Mouse (Mus musculus) limb, embryonic 14.5 days (tissue): ENCODE measurements around the gene Slx4. TPM values are rescaled to one million over a fixed set of nuclear protein-coding genes. Genes with fewer than 3 reads are reported as not detected.

Source experiments
- ATAC-seq: fragments of 200-750 bp; cut with Nextera tagmentation; 2 replicates; pipeline ENCODE4 v1.8.0; 2017; ENCODE audit warnings: low read depth, moderate number of reproducible peaks, moderate TSS enrichment; ENCODE audit not compliant: low FRiP score
- DNase-seq: peaks from one replicate; pipeline ENCODE4 v3.0.0-alpha.2; 2015; ENCODE audit warnings: low spot score
- H3K27ac ChIP-seq: fragments of 300-500 bp; sonication (generic); replicated peaks from 2 replicates; pipeline ENCODE4 v1.5.1; 2014; ENCODE audit warnings: low read depth, mild to moderate bottlenecking, low read length, moderate library complexity, mixed read lengths
- H3K27me3 ChIP-seq: fragments of 300-500 bp; sonication (generic); 2 replicates; pipeline ENCODE4 v1.6.1; 2014; ENCODE audit warnings: low read length, mixed read lengths; ENCODE audit not compliant: control insufficient read depth, insufficient read depth
- H3K36me3 ChIP-seq: fragments of 300-500 bp; sonication (generic); 2 replicates; pipeline ENCODE4 v1.6.1; 2014; ENCODE audit warnings: mild to moderate bottlenecking, low read length, moderate library complexity, mixed read lengths; ENCODE audit not compliant: control insufficient read depth, insufficient read depth
- H3K4me1 ChIP-seq: fragments of 300-500 bp; sonication (generic); 2 replicates; pipeline ENCODE4 v1.6.1; 2014; ENCODE audit warnings: antibody characterized with exemption, low read length, mixed read lengths; ENCODE audit not compliant: control insufficient read depth, insufficient read depth
- H3K4me2 ChIP-seq: fragments of 300-500 bp; sonication (generic); replicated peaks from 2 replicates; pipeline ENCODE4 v1.6.1; 2014; ENCODE audit warnings: low read depth, mild to moderate bottlenecking, low read length, moderate library complexity; ENCODE audit not compliant: severe bottlenecking
- H3K4me3 ChIP-seq: fragments of 300-500 bp; sonication (generic); replicated peaks from 2 replicates; pipeline ENCODE4 v1.5.1; 2014; ENCODE audit warnings: low read length
- H3K9ac ChIP-seq: fragments of 300-500 bp; sonication (generic); 2 replicates; pipeline ENCODE4 v1.6.1; 2014; ENCODE audit warnings: mild to moderate bottlenecking, low read depth, low read length, moderate library complexity; ENCODE audit not compliant: severe bottlenecking
- H3K9me3 ChIP-seq: fragments of 300-500 bp; sonication (generic); 2 replicates; pipeline ENCODE4 v1.6.1; 2016; ENCODE audit warnings: low read length; ENCODE audit not compliant: control insufficient read depth
- POLR2A ChIP-seq: fragments of 200-500 bp; IDR thresholded peaks from 2 replicates; pipeline ENCODE4 v1.8.0; 2012; ENCODE audit warnings: inconsistent platforms, mild to moderate bottlenecking, moderate library complexity, borderline replicate concordance; ENCODE audit not compliant: insufficient read depth, insufficient read length; ENCODE audit errors: extremely low read depth
- WGBS: fragments of 180-500 bp; shearing (Covaris S2); extraction: QIAGEN DNeasy Blood & Tissue Kit; methylation state at CpG from one replicate; pipeline ENCODE4 v1.1.7; 2014; 5-methylcytosine and 5-hydroxymethylcytosine counted together
- polyA plus RNA-seq, 2 experiments: library from polyadenylated mRNA; depleted of rRNA in 1 of 2; stranded (reverse) in 1 of 2; unstranded in 1 of 2; fragments of >200 nt; fragmentation: Nextera tagmentation in 1 of 2; extraction: Ambion mirVana in 1 of 2; gene quantifications; 2 replicates each; pipeline versions ENCODE4 v1.2.1 to v1.2.3; 2012 to 2014

The Slx4 gene
- polyA plus RNA-seq, 2 experiments, result 24.4 to 46.0 TPM

DNA sequence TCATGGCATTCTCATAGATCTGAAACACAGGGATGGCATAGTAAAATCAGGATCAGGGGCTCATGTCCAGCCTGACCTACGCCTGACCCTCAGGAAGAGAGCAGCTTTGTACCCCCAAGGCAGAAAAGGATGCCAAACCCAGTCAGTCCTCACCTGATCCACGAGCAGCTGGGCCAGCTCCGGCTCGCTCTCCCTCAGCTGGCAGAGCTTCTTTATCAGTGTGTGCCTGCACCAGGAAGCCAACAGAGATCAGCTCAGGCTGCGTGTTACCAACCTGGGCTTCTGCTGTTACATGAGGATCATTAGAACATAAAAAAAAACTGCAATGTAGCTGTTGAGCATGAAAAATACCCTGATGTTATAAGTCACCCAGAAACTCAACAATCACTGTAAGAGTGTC is 36.6 kb upstream of the Slx4 start:
- no peak for ATAC-seq
- Histone ChIP-seq H3K4me3 (no peak overlapping the region), H3K27ac (no peak overlapping the region), H3K9ac (no peak overlapping the region), H3K36me3 (peaks cover 68% of the 10 kb centered on the region), H3K4me1 (no peaks in the 10 kb centered on the region), H3K27me3 (no peaks in the 10 kb centered on the region), H3K4me2 (no peak overlapping the region), H3K9me3 (no peaks in the 10 kb centered on the region)
- no peak for TF ChIP-seq POLR2A
- WGBS, result 94% methylated on average over 5 of the region's 5 CpGs
- no peak for DNase-seq

DNA sequence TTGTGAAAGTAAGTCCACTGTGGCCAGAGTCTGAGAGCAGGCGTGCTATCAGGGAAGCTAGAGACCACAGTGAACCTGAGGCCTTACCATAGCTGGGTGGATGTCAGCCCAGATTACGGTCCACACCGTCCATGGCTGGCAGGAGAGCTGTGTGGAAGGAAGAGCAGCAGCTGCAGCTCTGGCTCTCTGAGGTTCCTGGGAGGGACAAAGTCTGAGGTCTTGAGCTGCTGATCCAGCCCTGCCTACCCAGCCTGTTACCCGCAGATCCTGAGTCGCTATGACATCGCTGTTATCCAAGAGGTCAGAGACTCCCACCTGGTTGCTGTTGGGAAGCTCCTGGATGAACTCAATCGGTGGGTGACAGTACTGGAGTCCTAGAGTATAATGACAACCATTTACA is 34.1 kb upstream of the Slx4 start:
- Histone ChIP-seq H3K4me3 (no peak overlapping the region), H3K27me3 (no peaks in the 10 kb centered on the region), H3K4me1 (no peaks in the 10 kb centered on the region), H3K27ac (no peak overlapping the region), H3K4me2 (no peak overlapping the region), H3K9me3 (no peaks in the 10 kb centered on the region), H3K36me3 (peaks cover 51% of the 10 kb centered on the region), H3K9ac (no peak overlapping the region)
- ATAC-seq, result no peak
- no peak for TF ChIP-seq POLR2A
- WGBS, result 89% methylated on average over 7 of the region's 7 CpGs
- no peak for DNase-seq

DNA sequence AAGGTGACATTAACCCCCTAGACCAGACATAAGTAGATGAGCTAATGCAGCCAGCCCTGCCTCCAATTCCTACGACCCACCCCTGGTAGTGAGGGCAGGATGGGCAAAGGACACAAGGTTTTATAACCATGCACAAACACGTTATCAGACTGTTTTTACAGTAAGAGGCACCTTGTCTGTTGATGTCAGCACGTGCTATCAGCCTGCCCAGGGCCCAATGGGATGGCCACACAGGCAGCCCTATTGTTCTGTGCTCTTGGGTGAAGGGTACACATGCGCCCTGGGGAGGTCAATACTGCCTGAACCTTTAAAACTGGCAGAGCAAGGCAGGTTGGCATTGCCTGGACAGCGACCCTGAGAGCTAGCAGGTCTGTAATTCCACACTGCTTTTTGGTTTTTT is 33.2 kb upstream of the Slx4 start, which contains the start of gene Dnase1:
Gene Dnase1, plus strand, starts transcription at position 136 of the 400 bp plus-strand sequence.
- DNase-seq, result no peak
- Histone ChIP-seq H3K27ac (no peak within 1 kb of the TSS), H3K36me3 (peaks cover 44% of the 10 kb centered on the region), H3K9me3 (no peaks in the 10 kb centered on the region), H3K4me1 (no peaks in the 10 kb centered on the region), H3K4me3 (no peak within 1 kb of the TSS), H3K27me3 (no peaks in the 10 kb centered on the region), H3K9ac (no peak within 1 kb of the TSS), H3K4me2 (no peak within 1 kb of the TSS)
- no peak for TF ChIP-seq POLR2A
- 93% methylated on average over 5 of the region's 5 CpGs for WGBS
- no peak for ATAC-seq

DNA sequence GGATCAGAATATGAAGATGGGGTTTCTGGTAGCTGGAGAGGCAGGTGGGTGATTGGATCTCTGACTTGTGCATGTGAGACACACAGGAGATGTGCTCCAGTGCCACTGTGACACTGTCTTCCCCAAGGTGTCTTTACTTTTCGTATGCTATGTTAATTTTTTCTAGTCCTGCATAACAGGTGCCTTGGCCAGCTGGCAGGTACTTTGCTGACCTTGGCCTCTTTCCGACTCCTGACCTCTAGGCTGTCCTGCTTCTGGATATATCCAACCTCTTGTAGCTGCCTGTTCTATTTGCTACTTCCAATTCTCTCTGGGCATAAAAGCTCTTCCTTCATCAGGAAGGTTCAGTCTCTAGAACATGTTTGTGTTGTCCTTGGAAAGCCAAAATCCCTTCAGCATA is 32.0 kb upstream of the Slx4 start:
- WGBS, result 83% methylated on average over 2 of the region's 2 CpGs
- no peaks in the 10 kb centered on the region for H3K9me3 ChIP-seq
- no peak for TF ChIP-seq POLR2A
- ATAC-seq, result no peak
- no peaks in the 10 kb centered on the region for H3K4me1 ChIP-seq
- no peak overlapping the region for H3K27ac ChIP-seq
- H3K36me3 ChIP-seq, result peaks cover 37% of the 10 kb centered on the region
- H3K4me2 ChIP-seq, result no peak overlapping the region
- no peak overlapping the region for H3K9ac ChIP-seq
- no peaks in the 10 kb centered on the region for H3K27me3 ChIP-seq
- no peak for DNase-seq
- no peak overlapping the region for H3K4me3 ChIP-seq

DNA sequence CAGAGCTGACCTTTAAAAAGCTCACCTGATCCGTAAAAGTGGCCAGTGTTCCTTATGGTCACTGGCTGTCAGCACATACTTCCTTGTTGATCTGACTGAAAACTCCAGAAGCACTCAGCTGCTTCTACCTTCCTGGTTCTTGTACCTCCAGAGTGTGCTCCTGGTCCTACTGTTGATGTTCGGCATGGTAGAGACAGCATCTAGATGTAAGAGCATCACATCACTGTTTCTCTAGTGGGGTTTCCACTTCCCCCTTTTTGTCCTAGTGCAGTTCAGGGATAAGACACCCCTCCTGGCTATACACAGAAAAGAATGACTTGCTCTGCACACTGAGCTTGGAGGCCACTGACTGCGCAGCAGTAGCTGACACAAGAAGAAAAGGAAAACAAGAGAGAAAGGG is 30.9 kb upstream of the Slx4 start:
- no peak overlapping the region for H3K9ac ChIP-seq
- no peak overlapping the region for H3K4me3 ChIP-seq
- ATAC-seq, result no peak
- no peaks in the 10 kb centered on the region for H3K27me3 ChIP-seq
- no peaks in the 10 kb centered on the region for H3K4me1 ChIP-seq
- no peak for DNase-seq
- 90% methylated on average over 3 of the region's 3 CpGs for WGBS
- peaks cover 28% of the 10 kb centered on the region for H3K36me3 ChIP-seq
- H3K27ac ChIP-seq, result no peak overlapping the region
- H3K9me3 ChIP-seq, result no peaks in the 10 kb centered on the region
- no peak for TF ChIP-seq POLR2A
- H3K4me2 ChIP-seq, result no peak overlapping the region

DNA sequence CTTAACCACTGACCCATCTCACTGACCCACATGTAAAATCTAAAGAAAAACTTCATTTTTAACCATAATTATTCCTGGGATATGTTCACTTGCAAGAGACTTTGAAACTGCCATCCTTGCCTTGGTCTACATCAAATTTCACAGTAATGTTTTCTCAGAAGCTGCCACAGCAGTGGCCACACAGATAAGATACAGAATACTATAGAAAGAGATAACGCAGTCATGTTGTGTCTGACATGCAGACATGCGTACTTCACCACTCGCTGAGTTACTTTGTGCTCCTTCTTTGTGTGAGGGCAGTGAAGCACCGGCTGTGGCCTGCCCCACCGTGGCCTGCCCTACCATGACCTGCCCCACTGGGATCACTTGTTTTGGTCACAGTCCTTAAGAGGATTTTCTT is 30.4 kb upstream of the Slx4 start:
- TF ChIP-seq POLR2A, result no peak
- no peaks in the 10 kb centered on the region for H3K9me3 ChIP-seq
- no peak overlapping the region for H3K27ac ChIP-seq
- no peak for ATAC-seq
- no peak overlapping the region for H3K4me2 ChIP-seq
- H3K4me3 ChIP-seq, result no peak overlapping the region
- no peak overlapping the region for H3K9ac ChIP-seq
- no peaks in the 10 kb centered on the region for H3K27me3 ChIP-seq
- H3K4me1 ChIP-seq, result no peaks in the 10 kb centered on the region
- no peak for DNase-seq
- WGBS, result 83% methylated on average over 5 of the region's 5 CpGs
- peaks cover 24% of the 10 kb centered on the region for H3K36me3 ChIP-seq
